Mouse (Mus musculus): ENCODE data around the gene Ccdc85a. TPM values are rescaled to one million over a fixed set of nuclear protein-coding genes. Genes with fewer than 3 reads are reported as not detected.

Ccdc85a gene
- polyA plus RNA-seq, 1 experiment from 2014 or later: 1.4 TPM

DNA sequence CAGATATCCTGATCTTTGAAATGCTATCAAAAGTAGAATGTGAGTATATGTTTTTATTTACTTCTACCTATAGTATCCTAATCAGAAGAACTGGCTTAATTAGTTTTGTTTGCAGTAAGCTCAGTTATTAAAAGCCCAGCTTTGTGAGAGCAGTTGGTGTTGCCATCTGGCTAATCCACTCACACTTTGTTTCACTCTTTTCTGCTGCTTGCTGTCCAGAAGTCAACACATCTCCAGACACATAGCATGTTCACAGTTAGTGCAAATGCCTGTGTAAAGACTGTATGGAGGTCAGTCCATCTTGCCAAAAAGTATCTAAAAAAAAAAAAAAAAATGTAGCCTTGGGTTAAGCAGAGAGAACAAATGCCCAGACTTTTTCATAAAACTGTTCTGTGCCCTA lies 27.7 kb downstream of the Ccdc85a start:
- no peak overlapping the region for H3K9ac ChIP-seq (replicated peaks; ENCODE audit: low read depth, low read length)
- no peaks in the 10 kb centered on the region for H3K27me3 ChIP-seq (ENCODE audit: control insufficient read depth, insufficient read depth, low read length)
- ATAC-seq (ENCODE audit: insufficient number of reproducible peaks, insufficient read depth, low FRiP score, low read depth): no peak
- no peaks in the 10 kb centered on the region for H3K9me3 ChIP-seq (ENCODE audit: control insufficient read depth, low read depth, low read length)
- no peaks in the 10 kb centered on the region for H3K4me1 ChIP-seq (ENCODE audit: control insufficient read depth, insufficient read depth, low read length)
- H3K27ac ChIP-seq (ENCODE audit: low read length): no peak overlapping the region
- no peaks in the 10 kb centered on the region for H3K36me3 ChIP-seq (ENCODE audit: control insufficient read depth, insufficient read depth, low read length)
- H3K4me3 ChIP-seq (ENCODE audit: low read depth, low read length): no peak overlapping the region
- no peak overlapping the region for H3K4me2 ChIP-seq (replicated peaks; ENCODE audit: low read depth, low read length)

DNA sequence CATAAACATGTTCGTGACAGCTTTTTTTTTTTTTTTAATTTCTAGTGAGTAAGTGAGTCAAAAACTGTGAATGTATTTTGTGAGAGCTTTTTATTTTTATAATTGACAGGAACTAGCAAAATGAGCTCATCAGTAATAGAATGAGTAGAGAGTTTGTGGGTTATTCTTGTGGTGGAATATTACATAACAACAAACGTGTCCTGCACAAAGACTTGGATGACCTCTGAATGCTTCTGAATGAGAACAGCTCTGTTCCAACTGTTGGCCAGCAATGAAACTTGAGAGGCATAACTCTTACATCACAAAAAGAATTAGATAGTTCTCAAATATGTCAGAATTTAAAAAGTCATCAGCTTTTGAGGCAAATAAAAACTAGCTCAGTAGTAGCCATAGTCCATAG lies 40.7 kb downstream of the Ccdc85a start:
- Histone ChIP-seq H3K4me3 (ENCODE audit: low read depth, low read length) (no peak overlapping the region), H3K27me3 (ENCODE audit: control insufficient read depth, insufficient read depth, low read length) (no peaks in the 10 kb centered on the region), H3K36me3 (ENCODE audit: control insufficient read depth, insufficient read depth, low read length) (no peaks in the 10 kb centered on the region), H3K4me1 (ENCODE audit: control insufficient read depth, insufficient read depth, low read length) (no peaks in the 10 kb centered on the region), H3K9ac (replicated peaks; ENCODE audit: low read depth, low read length) (no peak overlapping the region), H3K27ac (ENCODE audit: low read length) (no peak overlapping the region), H3K9me3 (ENCODE audit: control insufficient read depth, low read depth, low read length) (no peaks in the 10 kb centered on the region), H3K4me2 (replicated peaks; ENCODE audit: low read depth, low read length) (no peak overlapping the region)
- 89% methylated on average over 2 of the region's 2 CpGs for WGBS
- ATAC-seq (ENCODE audit: insufficient number of reproducible peaks, insufficient read depth, low FRiP score, low read depth): no peak

DNA sequence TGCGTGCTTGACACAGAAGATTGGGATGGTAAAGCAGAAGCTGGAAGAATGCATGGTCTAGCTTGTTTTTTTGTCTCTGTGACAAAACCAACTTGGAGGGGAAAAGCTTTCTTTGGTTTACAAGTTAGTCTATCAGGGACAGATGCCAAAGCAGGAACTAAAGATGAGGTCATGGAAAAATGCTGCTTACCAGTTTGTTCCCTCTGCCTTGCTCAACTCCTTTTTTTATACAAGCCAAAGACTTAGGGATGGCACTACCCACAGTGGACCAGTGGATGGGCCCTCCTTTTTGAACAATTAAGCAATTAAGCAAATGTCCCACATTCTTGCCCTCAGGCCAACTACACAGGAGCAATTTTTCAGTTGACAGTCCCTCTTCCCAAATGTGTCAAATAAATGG lies 42.8 kb downstream of the Ccdc85a start:
- no peaks in the 10 kb centered on the region for H3K4me1 ChIP-seq (ENCODE audit: control insufficient read depth, insufficient read depth, low read length)
- no peaks in the 10 kb centered on the region for H3K9me3 ChIP-seq (ENCODE audit: control insufficient read depth, low read depth, low read length)
- no peaks in the 10 kb centered on the region for H3K27me3 ChIP-seq (ENCODE audit: control insufficient read depth, insufficient read depth, low read length)
- H3K4me2 ChIP-seq (replicated peaks; ENCODE audit: low read depth, low read length): no peak overlapping the region
- no peak overlapping the region for H3K4me3 ChIP-seq (ENCODE audit: low read depth, low read length)
- no peaks in the 10 kb centered on the region for H3K36me3 ChIP-seq (ENCODE audit: control insufficient read depth, insufficient read depth, low read length)
- no peak for ATAC-seq (ENCODE audit: insufficient number of reproducible peaks, insufficient read depth, low FRiP score, low read depth)
- 91% methylated on average over 1 of the region's 1 CpGs for WGBS
- H3K9ac ChIP-seq (replicated peaks; ENCODE audit: low read depth, low read length): no peak overlapping the region
- no peak overlapping the region for H3K27ac ChIP-seq (ENCODE audit: low read length)

DNA sequence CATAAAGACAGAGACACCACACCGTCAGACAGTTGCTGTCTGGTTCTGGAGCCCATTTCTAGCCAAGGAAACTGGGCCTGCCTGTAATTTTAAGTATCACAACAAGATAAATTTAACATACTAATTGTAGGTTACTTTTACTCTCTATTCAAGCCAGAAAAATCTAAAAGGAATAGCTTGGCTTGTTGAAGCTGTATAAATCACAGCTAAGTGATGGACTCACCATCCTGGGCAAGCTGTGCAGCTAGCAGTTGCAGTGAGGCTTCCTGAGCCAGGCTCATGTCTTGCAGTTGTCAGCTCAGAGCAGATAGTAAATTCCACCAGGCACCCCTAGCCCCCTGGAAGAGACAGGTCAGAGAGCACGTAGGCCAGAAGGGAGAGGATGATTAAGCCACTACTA lies 50.8 kb downstream of the Ccdc85a start:
- H3K4me3 ChIP-seq (ENCODE audit: low read depth, low read length): no peak overlapping the region
- no peak overlapping the region for H3K4me2 ChIP-seq (replicated peaks; ENCODE audit: low read depth, low read length)
- H3K9ac ChIP-seq (replicated peaks; ENCODE audit: low read depth, low read length): no peak overlapping the region
- H3K36me3 ChIP-seq (ENCODE audit: control insufficient read depth, insufficient read depth, low read length): no peaks in the 10 kb centered on the region
- WGBS: 84% methylated on average over 2 of the region's 2 CpGs
- no peak overlapping the region for H3K27ac ChIP-seq (ENCODE audit: low read length)
- ATAC-seq (ENCODE audit: insufficient number of reproducible peaks, insufficient read depth, low FRiP score, low read depth): no peak
- H3K9me3 ChIP-seq (ENCODE audit: control insufficient read depth, low read depth, low read length): no peaks in the 10 kb centered on the region
- H3K27me3 ChIP-seq (ENCODE audit: control insufficient read depth, insufficient read depth, low read length): no peaks in the 10 kb centered on the region
- no peaks in the 10 kb centered on the region for H3K4me1 ChIP-seq (ENCODE audit: control insufficient read depth, insufficient read depth, low read length)

DNA sequence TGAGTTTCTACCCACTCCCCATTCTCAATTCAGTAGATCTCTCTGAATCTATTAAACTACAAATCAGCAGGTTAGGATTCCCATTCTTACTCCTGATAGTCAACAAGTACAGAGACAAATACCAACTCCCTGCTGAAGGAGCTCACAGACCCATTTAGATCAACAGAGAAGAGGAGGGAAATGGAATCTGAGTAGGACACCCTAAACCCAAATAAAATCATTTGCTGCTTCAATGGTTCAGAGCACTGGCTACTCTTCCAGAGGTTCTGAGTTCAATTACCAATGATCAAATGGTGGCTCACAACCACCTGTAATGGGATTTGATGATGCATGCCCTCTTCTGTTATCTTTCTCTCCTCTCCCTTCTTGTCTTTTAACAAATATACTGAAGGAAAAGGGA lies 82.9 kb downstream of the Ccdc85a start:
- no peak for ATAC-seq (ENCODE audit: insufficient number of reproducible peaks, insufficient read depth, low FRiP score, low read depth)
- no peaks in the 10 kb centered on the region for H3K9me3 ChIP-seq (ENCODE audit: control insufficient read depth, low read depth, low read length)
- no peaks in the 10 kb centered on the region for H3K27me3 ChIP-seq (ENCODE audit: control insufficient read depth, insufficient read depth, low read length)
- no peaks in the 10 kb centered on the region for H3K36me3 ChIP-seq (ENCODE audit: control insufficient read depth, insufficient read depth, low read length)
- H3K4me1 ChIP-seq (ENCODE audit: control insufficient read depth, insufficient read depth, low read length): no peaks in the 10 kb centered on the region
- H3K27ac ChIP-seq (ENCODE audit: low read length): no peak overlapping the region
- no peak overlapping the region for H3K4me2 ChIP-seq (replicated peaks; ENCODE audit: low read depth, low read length)
- no peak overlapping the region for H3K4me3 ChIP-seq (ENCODE audit: low read depth, low read length)
- no peak overlapping the region for H3K9ac ChIP-seq (replicated peaks; ENCODE audit: low read depth, low read length)

DNA sequence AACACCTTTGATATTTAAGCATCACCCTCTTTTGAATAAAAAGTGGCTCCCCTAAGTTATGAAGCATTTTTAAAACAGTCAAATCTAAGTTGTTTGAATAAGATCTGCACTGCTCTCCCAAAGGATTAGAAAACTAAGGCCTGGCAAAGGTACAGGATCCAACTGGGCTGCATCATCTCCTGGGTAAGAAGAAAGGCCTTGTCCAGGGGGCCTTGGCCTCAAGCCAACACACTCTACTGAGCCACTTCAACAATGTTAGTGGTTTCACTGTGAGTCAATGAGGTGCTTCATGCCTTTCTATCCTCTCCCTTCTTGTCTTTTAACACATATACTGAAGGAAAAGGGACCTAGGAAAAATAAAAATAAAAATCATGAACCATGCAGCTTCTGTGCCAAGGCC lies 87.1 kb downstream of the Ccdc85a start:
- Histone ChIP-seq H3K27ac (ENCODE audit: low read length) (no peak overlapping the region), H3K36me3 (ENCODE audit: control insufficient read depth, insufficient read depth, low read length) (no peaks in the 10 kb centered on the region), H3K4me2 (replicated peaks; ENCODE audit: low read depth, low read length) (no peak overlapping the region), H3K9ac (replicated peaks; ENCODE audit: low read depth, low read length) (no peak overlapping the region), H3K27me3 (ENCODE audit: control insufficient read depth, insufficient read depth, low read length) (no peaks in the 10 kb centered on the region), H3K9me3 (ENCODE audit: control insufficient read depth, low read depth, low read length) (no peaks in the 10 kb centered on the region), H3K4me3 (ENCODE audit: low read depth, low read length) (no peak overlapping the region), H3K4me1 (ENCODE audit: control insufficient read depth, insufficient read depth, low read length) (no peaks in the 10 kb centered on the region)
- ATAC-seq (ENCODE audit: insufficient number of reproducible peaks, insufficient read depth, low FRiP score, low read depth): no peak

DNA sequence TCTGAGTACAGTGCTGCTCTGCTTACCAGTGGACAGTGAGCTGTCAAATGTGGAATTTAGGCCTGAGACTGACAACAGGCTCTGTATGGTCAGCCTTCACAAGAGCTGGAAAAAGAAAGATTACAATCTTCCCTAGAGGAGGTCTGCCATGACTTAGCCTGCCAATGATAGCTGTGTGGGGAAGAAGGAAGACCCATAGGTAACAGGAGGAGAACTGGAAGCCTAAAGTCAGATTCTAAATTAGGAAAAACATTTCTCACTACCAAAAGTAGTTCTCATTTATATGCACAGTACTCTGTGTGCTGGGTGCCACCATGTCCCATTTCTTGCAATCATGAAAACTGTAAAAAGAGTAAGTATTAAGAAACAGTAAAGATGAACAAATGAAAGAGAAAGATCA lies 90.8 kb downstream of the Ccdc85a start:
- Histone ChIP-seq H3K9me3 (ENCODE audit: control insufficient read depth, low read depth, low read length) (no peaks in the 10 kb centered on the region), H3K4me1 (ENCODE audit: control insufficient read depth, insufficient read depth, low read length) (no peaks in the 10 kb centered on the region), H3K27me3 (ENCODE audit: control insufficient read depth, insufficient read depth, low read length) (no peaks in the 10 kb centered on the region), H3K4me3 (ENCODE audit: low read depth, low read length) (no peak overlapping the region), H3K27ac (ENCODE audit: low read length) (no peak overlapping the region), H3K4me2 (replicated peaks; ENCODE audit: low read depth, low read length) (no peak overlapping the region), H3K36me3 (ENCODE audit: control insufficient read depth, insufficient read depth, low read length) (no peaks in the 10 kb centered on the region), H3K9ac (replicated peaks; ENCODE audit: low read depth, low read length) (no peak overlapping the region)
- ATAC-seq (ENCODE audit: insufficient number of reproducible peaks, insufficient read depth, low FRiP score, low read depth): no peak

DNA sequence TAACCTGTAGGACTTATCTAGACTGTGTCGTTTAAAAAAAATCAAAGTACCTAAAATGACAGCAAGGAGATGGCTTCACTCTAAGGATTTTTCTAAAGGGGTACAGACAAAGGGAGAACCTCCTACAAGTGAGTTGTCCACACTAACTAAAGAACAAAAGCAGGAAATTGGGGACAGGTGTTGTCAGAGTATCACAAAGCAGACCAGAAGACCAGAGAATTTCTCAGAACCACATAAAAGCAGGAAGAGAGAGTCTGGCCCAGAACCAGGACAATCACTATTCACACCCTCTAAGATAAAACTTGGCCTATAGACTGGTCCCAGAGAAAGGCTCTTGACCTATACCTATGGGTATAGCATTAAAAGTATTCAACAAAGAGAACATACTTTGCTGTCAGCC lies 92.8 kb downstream of the Ccdc85a start:
- no peak for ATAC-seq (ENCODE audit: insufficient number of reproducible peaks, insufficient read depth, low FRiP score, low read depth)

DNA sequence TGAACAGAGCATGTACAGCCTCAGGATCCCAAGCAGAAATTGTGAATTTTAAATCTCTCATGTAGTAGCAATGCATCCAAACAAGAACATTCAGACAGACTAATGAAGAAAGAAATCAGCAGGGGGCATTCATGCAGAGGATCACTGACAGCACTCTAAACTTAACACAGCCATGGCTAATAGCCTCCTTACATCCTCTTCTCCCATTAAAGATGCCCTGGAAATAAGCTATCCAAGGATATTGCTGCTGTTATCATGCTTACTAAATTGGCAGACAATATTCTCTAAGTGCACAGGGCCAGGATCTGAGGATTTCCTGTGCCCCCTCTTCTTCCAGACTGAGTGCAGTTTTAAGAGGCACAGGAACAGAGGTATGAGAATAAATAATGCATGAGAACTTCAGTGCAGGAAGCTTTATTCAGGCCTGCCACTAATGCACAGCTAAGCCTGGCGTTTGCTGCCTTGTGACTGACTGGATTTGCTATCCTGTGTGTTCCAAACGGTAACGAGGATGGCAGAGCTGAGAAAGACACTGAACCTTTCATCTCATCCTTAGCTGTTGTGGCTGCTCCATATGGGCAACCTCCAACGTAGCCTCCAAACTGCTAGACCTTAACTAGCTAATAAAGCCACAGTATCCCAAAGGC lies 99.9 kb downstream of the Ccdc85a start:
- ATAC-seq (ENCODE audit: insufficient number of reproducible peaks, insufficient read depth, low FRiP score, low read depth): no peak
- no peak overlapping the region for H3K4me2 ChIP-seq (replicated peaks; ENCODE audit: low read depth, low read length)
- no peaks in the 10 kb centered on the region for H3K9me3 ChIP-seq (ENCODE audit: control insufficient read depth, low read depth, low read length)
- H3K4me1 ChIP-seq (ENCODE audit: control insufficient read depth, insufficient read depth, low read length): no peaks in the 10 kb centered on the region
- WGBS: 59% methylated on average over 4 of the region's 4 CpGs
- H3K27ac ChIP-seq (ENCODE audit: low read length): no peak overlapping the region
- no peak overlapping the region for H3K9ac ChIP-seq (replicated peaks; ENCODE audit: low read depth, low read length)
- no peaks in the 10 kb centered on the region for H3K36me3 ChIP-seq (ENCODE audit: control insufficient read depth, insufficient read depth, low read length)
- no peaks in the 10 kb centered on the region for H3K27me3 ChIP-seq (ENCODE audit: control insufficient read depth, insufficient read depth, low read length)
- H3K4me3 ChIP-seq (ENCODE audit: low read depth, low read length): no peak overlapping the region

More for the DNA sequence above, 92.8 kb downstream of the Ccdc85a start:
- Histone ChIP-seq H3K4me2 (replicated peaks; ENCODE audit: low read depth, low read length) (no peak overlapping the region), H3K9me3 (ENCODE audit: control insufficient read depth, low read depth, low read length) (no peaks in the 10 kb centered on the region), H3K4me1 (ENCODE audit: control insufficient read depth, insufficient read depth, low read length) (no peaks in the 10 kb centered on the region), H3K9ac (replicated peaks; ENCODE audit: low read depth, low read length) (no peak overlapping the region), H3K36me3 (ENCODE audit: control insufficient read depth, insufficient read depth, low read length) (no peaks in the 10 kb centered on the region), H3K4me3 (ENCODE audit: low read depth, low read length) (no peak overlapping the region), H3K27me3 (ENCODE audit: control insufficient read depth, insufficient read depth, low read length) (no peaks in the 10 kb centered on the region), H3K27ac (ENCODE audit: low read length) (no peak overlapping the region)
- 83% methylated on average over 1 of the region's 1 CpGs for WGBS

Data from stomach, embryonic 14.5 days (tissue).